Mouse (Mus musculus): Measurements from ENCODE around the gene Mrgprf.

DNA sequence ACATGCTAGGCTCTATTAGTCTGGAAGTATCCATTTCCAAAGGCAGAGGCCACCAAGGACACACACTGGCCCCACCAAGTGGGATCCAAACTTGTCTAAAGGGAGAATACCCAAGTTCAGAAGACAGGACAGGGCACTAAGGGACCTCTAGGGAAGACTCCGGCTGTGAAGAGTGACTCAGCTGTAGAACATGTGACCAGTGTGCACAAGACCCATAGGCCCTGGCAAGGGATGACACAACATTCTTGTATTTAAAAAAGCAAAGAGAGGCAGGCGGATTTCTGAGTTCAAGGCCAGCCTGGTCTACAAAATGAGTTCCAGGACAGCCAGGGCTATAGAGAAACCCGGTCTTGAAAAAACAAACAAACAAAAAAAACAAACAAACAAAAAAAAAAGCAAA, 25.1 kb upstream of the Mrgprf start:
- TF ChIP-seq CTCF (IDR thresholded peaks at IDR 0.05; ENCODE audit: control insufficient read depth, insufficient read depth, low read length) (no peak), POLR2A (IDR thresholded peaks at IDR 0.05; ENCODE audit: borderline replicate concordance, control insufficient read depth, low read depth, low read length) (no peak)

Measured in bone marrow, adult 2 months (tissue).